Mouse (Mus musculus): Measurements from ENCODE around the gene Bhmt.

DNA sequence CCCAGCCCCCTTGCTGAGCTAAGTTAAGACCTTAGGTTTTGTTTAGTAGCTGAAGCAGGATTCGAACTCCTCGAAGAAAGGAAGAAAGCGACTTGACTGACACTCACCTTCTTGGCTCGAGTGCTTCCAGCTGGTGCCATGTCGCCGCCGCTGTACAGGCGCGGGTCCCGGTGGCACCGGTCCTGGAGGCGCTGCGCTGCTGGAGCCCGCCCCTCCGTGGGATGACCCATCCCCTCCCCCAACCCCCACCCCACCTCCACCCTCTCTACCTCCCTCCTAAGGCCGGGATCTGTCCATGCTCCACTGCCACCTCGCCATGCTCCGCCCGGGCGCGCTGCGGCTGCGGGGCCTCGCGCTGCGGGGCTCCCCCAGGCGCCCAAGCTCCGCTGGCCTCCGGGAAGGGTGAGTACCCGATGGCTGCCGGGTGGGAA lies 36.4 kb upstream of the Bhmt start, which contains the start of the genes Bhmt2 and Dmgdh:
- TF ChIP-seq CTCF (IDR thresholded peaks at IDR 0.05; ENCODE audit: low read depth), result no peak
- no peak for TF ChIP-seq EP300 (IDR thresholded peaks at IDR 0.05; ENCODE audit: low read depth)
